ENCODE assay signal across 8 mouse cellular contexts in genomic region chr15:89379429-89379828, GRCm38 (mm10). TPM values are rescaled to one million over a fixed set of nuclear protein-coding genes. Genes with fewer than 3 reads are reported as not detected.
DNase-seq lines count a peak whose midpoint lies in the region; ATAC-seq and TF ChIP-seq lines count a peak whose summit lies in the region.

No protein-coding gene starts in this region.

- H3K4me3 ChIP-seq in testis, adult 2 months (ENCODE audit: control insufficient read depth, low read depth, low read length) = peak overlapping the region; percentile 77
- H3K4me3 ChIP-seq in embryonic facial prominence, embryonic 13.5 days = peak overlapping the region; percentile 43
- H3K4me3 ChIP-seq in hindbrain, embryonic 13.5 days = peak overlapping the region; percentile 37

- H3K4me2 ChIP-seq in embryonic facial prominence, embryonic 13.5 days = peak overlapping the region; percentile 72
- peak overlapping the region; percentile 61 for H3K4me2 ChIP-seq in hindbrain, embryonic 13.5 days

- H3K27me3 ChIP-seq in testis, adult 2 months (ENCODE audit: control insufficient read depth, insufficient read depth, low read length) = peaks cover 2% of the 10 kb centered on the region; the same call in 1 of the 2 replicates
- peaks cover 65% of the 10 kb centered on the region for H3K27me3 ChIP-seq in embryonic facial prominence, embryonic 13.5 days
- peaks cover 56% of the 10 kb centered on the region for H3K27me3 ChIP-seq in hindbrain, embryonic 13.5 days

- TF ChIP-seq CTCF in testis, adult 2 months (IDR thresholded peaks at IDR 0.05; ENCODE audit: control insufficient read depth, insufficient read depth, insufficient replicate concordance, low read depth, low read length) = no peak

- DNase-seq in testis, postnatal 14 days (ENCODE audit: low spot score) = no peak
- DNase-seq in lung, postnatal 10 days = peak; percentile 40
- DNase-seq in urinary bladder, postnatal 4 days (ENCODE audit: low spot score in 2 of 2) = no peak
- DNase-seq in layer of hippocampus, adult 11-12 months (ENCODE audit: low spot score) = no peak
- DNase-seq in gastrocnemius, postnatal 25 days = no peak

- WGBS in embryonic facial prominence, embryonic 13.5 days = 11% methylated on average over 10 of the region's 10 CpGs
- WGBS in hindbrain, embryonic 13.5 days = 13% methylated on average over 10 of the region's 10 CpGs

- H3K36me3 ChIP-seq in testis, adult 2 months (ENCODE audit: control insufficient read depth, insufficient read depth, low read length) = no peaks in the 10 kb centered on the region
- no peaks in the 10 kb centered on the region for H3K36me3 ChIP-seq in embryonic facial prominence, embryonic 13.5 days
- H3K36me3 ChIP-seq in hindbrain, embryonic 13.5 days = no peaks in the 10 kb centered on the region

- H3K9ac ChIP-seq in embryonic facial prominence, embryonic 13.5 days = peak overlapping the region; percentile 61; the same call in 1 of the 2 replicates
- no peak overlapping the region for H3K9ac ChIP-seq in hindbrain, embryonic 13.5 days

- peaks cover 30% of the 10 kb centered on the region for H3K4me1 ChIP-seq in testis, adult 2 months (ENCODE audit: control insufficient read depth, insufficient read depth, low read length)
- H3K4me1 ChIP-seq in embryonic facial prominence, embryonic 13.5 days = peaks cover 28% of the 10 kb centered on the region
- peaks cover 26% of the 10 kb centered on the region for H3K4me1 ChIP-seq in hindbrain, embryonic 13.5 days (replicated peaks)

- ATAC-seq in embryonic facial prominence, embryonic 13.5 days (ENCODE audit: insufficient number of reproducible peaks, insufficient read depth, low FRiP score, low TSS enrichment, low read depth) = no peak
- ATAC-seq in hindbrain, embryonic 13.5 days (ENCODE audit: low FRiP score) = no peak

- peak overlapping the region; percentile 59 for H3K27ac ChIP-seq in testis, adult 2 months (ENCODE audit: control insufficient read depth, insufficient read depth, low read depth, low read length)
- H3K27ac ChIP-seq in embryonic facial prominence, embryonic 13.5 days = no peak overlapping the region
- no peak overlapping the region for H3K27ac ChIP-seq in hindbrain, embryonic 13.5 days

- H3K9me3 ChIP-seq in embryonic facial prominence, embryonic 13.5 days = no peaks in the 10 kb centered on the region
- H3K9me3 ChIP-seq in hindbrain, embryonic 13.5 days = no peaks in the 10 kb centered on the region

- TF ChIP-seq POLR2A in testis, adult 2 months (IDR thresholded peaks at IDR 0.05; ENCODE audit: control insufficient read depth, low read depth, low read length) = no peak

RNA-seq across cellular contexts. Expression of gene Odf3b, which starts 0.3 kb away (rescaled TPM):
- 78.4 and 86.4 TPM in 2 replicates for polyA plus RNA-seq in testis, adult 2 months (2012; rRNA removed)
- 0.54 and 0.93 TPM in 2 replicates for polyA plus RNA-seq in embryonic facial prominence, embryonic 13.5 days (2015; fragmentation: Nextera tagmentation; extraction: Ambion mirVana)
- polyA plus RNA-seq in hindbrain, embryonic 13.5 days (2015; fragmentation: Nextera tagmentation; extraction: Ambion mirVana) = 2.4 and 3.4 TPM in 2 replicates
- total RNA-seq in gastrocnemius, postnatal 25 days (2021) = under 1 TPM in 1 of 2 experiments, not detected in 1; 0.32 TPM

RNA-seq across cellular contexts. Expression of gene Tymp, which starts 2.6 kb away (rescaled TPM):
- polyA plus RNA-seq in testis, adult 2 months (2012; rRNA removed) = 0.74 and 1.6 TPM in 2 replicates
- polyA plus RNA-seq in embryonic facial prominence, embryonic 13.5 days (2015; fragmentation: Nextera tagmentation; extraction: Ambion mirVana) = 1.4 and 1.6 TPM in 2 replicates
- polyA plus RNA-seq in hindbrain, embryonic 13.5 days (2015; fragmentation: Nextera tagmentation; extraction: Ambion mirVana) = 2.2 and 2.4 TPM in 2 replicates
- under 1 TPM; 0.29 to 0.49 TPM for total RNA-seq in gastrocnemius, postnatal 25 days (2021)

RNA-seq across cellular contexts. Expression of gene Klhdc7b, which starts 5.3 kb away (rescaled TPM):
- 0.19 and 0.31 TPM in 2 replicates for polyA plus RNA-seq in testis, adult 2 months (2012; rRNA removed)
- polyA plus RNA-seq in embryonic facial prominence, embryonic 13.5 days (2015; fragmentation: Nextera tagmentation; extraction: Ambion mirVana) = not detected in 2 replicates
- 0.05 TPM in 1 of 2 replicates, not detected in the other for polyA plus RNA-seq in hindbrain, embryonic 13.5 days (2015; fragmentation: Nextera tagmentation; extraction: Ambion mirVana)
- total RNA-seq in gastrocnemius, postnatal 25 days (2021) = not detected

RNA-seq across cellular contexts. Expression of gene Sco2, which starts 5.8 kb away (rescaled TPM):
- 31.1 and 34.1 TPM in 2 replicates for polyA plus RNA-seq in testis, adult 2 months (2012; rRNA removed)
- polyA plus RNA-seq in embryonic facial prominence, embryonic 13.5 days (2015; fragmentation: Nextera tagmentation; extraction: Ambion mirVana) = 4.6 and 4.7 TPM in 2 replicates
- 10.9 and 11.3 TPM in 2 replicates for polyA plus RNA-seq in hindbrain, embryonic 13.5 days (2015; fragmentation: Nextera tagmentation; extraction: Ambion mirVana)
- total RNA-seq in gastrocnemius, postnatal 25 days (2021) = 10 to 100 TPM; 14.7 to 21.8 TPM

RNA-seq across cellular contexts. Expression of gene Ncaph2, which starts 23.9 kb away (rescaled TPM):
- 41.5 and 44.7 TPM in 2 replicates for polyA plus RNA-seq in testis, adult 2 months (2012; rRNA removed)
- 164 and 188 TPM in 2 replicates for polyA plus RNA-seq in embryonic facial prominence, embryonic 13.5 days (2015; fragmentation: Nextera tagmentation; extraction: Ambion mirVana)
- polyA plus RNA-seq in hindbrain, embryonic 13.5 days (2015; fragmentation: Nextera tagmentation; extraction: Ambion mirVana) = 104 TPM in 2 replicates
- 10 to 100 TPM; 35.1 to 37.0 TPM for total RNA-seq in gastrocnemius, postnatal 25 days (2021)

Comparison
In these comparisons a context has a peak if more than half of its experiments do, and no peak if none do; other contexts are left out.
1. RNA of gene Odf3b, which starts 0.3 kb away (polyA plus RNA-seq): 78.4 to 86.4 TPM in testis, adult 2 months; 2.4 to 3.4 TPM in hindbrain, embryonic 13.5 days and 0.54 to 0.93 TPM in embryonic facial prominence, embryonic 13.5 days; every median in the first group is over 10 times any median in the second.
2. Peak in every context shown above with its lines, with median percentiles within 50 percentile points of each other: H3K4me3 ChIP-seq.